Mouse (Mus musculus) naive thymus-derived CD4-positive, alpha-beta T cell, adult 2 months (primary cell): ENCODE data around the gene Rfwd3.
A peak's percentile ranks its signal among the peaks of the same experiment; 100 is the strongest.
"Not testable (repeated sequence)": the region's sequence is repeated elsewhere in the genome, so short reads cannot be mapped to it uniquely, and the experiment has no call there.

ENCODE experiments used
- DNase-seq: peaks from one replicate; pipeline ENCODE4 v3.0.0-alpha.2; 2011; ENCODE audit warnings: low read depth

Gene Rfwd3

DNA sequence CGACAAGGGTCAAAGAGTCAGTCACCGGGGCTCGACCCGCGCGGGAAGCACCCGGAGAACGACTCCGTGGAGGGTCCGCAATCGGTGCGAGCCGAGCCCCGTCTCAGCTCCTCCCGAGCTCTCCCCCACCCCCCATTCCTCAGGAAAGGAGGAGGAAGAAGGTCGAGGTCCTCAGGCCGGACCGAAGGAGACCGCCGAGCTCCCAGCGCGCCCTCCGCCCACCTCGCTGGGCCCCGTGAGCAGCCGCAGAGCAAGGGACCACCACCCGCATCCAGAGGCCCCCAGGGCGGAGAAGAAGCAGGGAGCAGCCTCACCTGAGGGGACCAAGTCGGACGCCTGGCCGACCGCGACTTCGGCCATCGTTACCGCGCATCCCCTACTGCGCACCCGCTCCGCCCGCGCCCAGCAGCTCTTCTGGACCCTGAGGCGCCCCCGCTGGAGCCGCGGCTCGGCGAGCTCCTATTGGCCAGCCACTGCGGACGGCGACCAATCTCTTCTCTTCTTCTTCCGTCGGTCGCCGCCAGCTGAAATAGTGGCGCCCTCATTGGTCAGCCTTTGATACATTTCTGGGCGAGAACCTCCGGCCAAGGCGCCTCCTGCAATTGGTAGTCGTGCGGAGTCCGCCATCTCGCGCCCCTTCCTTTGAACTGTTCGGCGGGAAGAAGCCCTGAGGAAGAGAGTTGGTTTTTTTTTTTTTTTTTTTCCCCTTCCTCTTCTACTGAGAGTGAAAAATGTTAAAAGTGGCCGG lies at the start of gene Rfwd3:
Gene Rfwd3 (minus strand): TSS at position 402 of the 748 bp plus-strand sequence.
- DNase-seq: peak; percentile 95

DNA sequence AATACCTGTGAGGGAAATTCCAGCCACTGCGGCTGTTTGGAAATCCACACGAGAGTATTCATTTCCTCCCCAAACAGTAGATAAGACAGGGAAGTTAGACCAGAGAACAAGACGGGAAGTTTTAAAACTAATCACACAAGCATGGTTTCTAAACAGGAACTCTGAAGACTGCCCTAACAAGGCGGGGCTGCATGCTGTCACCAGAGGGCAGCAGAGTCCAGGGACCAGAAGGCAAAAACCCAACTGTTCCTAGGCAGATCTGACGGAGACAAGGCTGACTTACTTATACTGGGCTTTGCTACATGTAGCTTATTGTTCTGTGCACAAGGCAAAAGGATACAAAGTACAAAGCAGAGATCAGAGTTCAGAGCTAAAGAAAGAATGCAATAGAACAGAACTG lies 43.2 kb upstream of the Rfwd3 start:
- DNase-seq: peak; percentile 82

DNA sequence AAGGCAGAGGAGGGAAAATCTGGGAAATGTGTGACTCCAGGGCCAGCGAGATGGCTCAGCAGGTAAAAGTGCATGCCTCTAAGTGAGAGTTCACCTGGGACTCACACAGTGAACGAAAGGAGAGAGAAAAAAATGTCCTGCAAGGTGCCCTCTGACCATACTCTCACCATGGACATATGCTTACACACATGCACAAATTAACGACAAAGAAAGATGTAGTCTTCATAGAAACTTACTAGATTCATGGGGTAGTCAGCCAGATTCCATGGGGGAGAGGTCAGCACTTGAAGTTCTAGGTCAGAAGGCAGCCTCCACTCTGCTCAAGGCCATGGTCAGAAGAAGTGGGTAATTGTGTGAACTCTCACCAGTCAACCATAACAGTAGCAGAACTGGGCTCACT lies 40.2 kb upstream of the Rfwd3 start:
- DNase-seq: no peak

DNA sequence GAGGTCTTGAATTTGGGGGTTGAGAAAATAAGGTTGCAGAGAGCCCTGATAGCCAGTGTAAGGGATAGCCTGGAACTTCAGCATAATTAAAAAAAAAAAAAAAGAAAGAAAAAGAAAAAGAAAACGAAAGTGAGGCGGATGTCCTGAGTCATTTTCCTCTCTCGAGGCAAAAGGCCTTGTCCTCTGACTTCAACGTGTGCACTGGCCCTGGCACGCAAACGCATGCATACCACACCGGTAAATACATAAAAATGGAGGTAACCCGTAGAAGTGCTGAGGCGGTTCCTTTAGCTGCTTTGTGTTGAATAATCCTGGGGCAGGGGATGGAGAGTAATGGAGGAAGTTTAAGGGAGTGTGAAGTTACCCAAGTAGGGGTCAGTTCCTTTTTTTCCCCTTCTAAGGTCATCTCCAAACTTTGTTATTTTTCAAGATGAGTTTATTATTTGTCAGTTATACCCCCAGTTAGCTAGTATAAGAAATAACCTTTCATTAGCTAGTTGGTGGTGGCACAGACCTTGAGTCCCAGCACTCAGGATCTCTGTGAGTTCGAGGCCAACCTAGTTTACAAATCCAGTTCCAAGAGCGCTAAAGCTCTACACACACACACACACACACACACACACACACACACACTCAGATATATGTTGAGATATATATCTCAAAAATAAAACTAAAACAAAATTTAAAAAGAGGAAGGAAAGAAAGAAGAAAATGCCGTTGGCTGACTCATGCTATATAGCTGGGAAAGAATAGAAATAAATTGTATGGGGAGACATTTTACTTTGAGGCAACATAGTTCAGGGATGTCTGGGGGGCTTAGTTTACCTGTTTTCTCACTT lies 38.6 kb upstream of the Rfwd3 start:
- DNase-seq: peak; percentile 23

DNA sequence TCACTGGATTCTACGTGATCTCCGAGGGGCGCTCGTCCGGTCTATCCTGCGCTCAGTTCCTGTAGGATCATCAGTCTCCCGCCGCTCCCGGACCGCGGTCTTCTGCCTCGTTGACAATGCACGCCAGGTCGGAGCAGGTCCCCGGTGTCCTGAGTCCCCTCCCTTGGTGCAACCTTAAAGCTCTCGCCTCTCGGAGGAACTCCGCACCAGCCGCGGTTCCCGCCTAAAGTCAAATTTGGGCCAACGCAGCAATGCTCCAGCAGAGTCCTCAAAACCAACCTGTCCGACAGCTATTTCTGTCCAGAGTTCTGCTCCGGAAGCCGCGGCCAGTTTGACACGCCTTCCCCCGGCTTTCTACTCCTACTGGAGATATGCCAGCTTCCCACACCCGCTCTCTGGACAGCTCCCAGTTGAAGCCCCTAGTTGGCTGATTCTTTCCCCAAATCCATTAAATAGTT lies 37.9 kb upstream of the Rfwd3 start, which contains the start of gene Mlkl:
Gene Mlkl (minus strand): TSS at position 288 of the 458 bp plus-strand sequence.
- DNase-seq: peak; percentile 32

DNA sequence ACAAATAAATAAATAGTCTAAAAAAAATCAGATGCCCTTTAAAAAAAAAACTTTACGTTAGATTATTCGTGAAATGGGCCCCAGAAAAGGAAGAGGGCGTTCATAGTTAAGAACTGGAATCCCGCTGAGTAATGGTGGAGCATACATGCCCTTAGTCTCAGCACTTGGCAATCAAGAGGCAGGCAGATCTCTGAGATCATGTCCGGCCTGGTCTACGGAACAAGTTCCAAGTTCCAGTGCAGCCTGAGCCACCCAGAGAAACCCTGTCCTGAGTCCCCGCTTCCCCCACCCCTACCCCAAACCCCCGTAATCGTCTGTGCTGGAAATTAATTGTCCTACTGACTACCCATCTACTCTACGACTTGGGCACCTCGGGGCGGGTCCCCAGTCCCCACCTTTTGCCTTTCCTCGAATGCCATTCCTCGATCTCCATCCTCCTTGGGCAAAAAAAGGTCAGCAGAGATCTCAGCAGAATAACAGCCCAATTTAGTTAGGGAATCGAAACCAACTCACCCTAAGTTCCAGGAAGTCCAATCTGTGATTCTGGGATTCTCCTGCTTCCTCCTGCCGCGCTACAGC lies 37.4 kb upstream of the Rfwd3 start:
- DNase-seq: peak; percentile 20

DNA sequence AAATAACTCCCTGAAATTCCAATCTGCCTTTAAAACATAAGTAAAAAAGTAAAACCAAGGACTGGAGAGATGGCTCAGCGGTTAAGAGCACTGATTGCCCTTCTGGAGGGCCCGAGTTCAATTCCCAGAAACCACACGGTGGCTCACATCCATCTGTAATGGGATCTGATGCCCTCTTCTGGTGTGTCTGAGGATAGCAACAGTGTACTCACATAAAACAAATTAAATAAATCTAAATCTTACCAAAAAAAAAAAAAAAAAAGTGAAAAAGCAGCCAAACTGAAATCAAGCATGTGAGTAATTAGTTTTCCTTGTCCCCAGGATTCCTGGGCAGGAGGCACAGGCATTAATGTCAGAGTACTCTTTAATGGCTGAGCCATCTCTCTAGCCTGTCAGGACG lies 36.7 kb upstream of the Rfwd3 start:
- no peak for DNase-seq

DNA sequence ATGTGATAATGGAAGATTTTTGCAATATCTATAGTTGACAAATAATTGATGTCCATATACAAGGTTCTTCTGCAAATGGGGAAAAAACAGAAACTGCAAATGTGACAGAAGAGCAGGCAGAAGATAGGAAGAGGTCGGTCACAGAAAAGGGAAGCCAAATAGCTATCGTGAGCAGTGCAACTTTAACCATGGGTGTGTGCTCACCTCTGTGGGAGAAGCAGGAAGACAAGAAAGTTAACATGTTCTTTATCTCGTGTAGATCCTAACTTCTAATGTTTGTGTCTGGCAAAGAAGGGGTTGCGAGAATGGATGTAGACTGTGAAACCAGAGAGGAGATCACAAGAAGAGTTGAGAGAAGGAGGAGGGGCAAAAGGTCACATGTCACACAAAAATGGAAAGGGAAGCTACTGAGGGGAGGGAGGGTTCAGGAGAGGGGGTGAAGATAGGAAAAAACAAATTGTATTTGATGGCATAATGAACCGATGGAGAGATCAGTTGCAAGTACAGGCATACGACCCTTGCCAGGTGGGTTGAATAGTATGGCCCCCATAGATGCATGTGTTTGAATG lies 25.3 kb upstream of the Rfwd3 start:
- DNase-seq: no peak

DNA sequence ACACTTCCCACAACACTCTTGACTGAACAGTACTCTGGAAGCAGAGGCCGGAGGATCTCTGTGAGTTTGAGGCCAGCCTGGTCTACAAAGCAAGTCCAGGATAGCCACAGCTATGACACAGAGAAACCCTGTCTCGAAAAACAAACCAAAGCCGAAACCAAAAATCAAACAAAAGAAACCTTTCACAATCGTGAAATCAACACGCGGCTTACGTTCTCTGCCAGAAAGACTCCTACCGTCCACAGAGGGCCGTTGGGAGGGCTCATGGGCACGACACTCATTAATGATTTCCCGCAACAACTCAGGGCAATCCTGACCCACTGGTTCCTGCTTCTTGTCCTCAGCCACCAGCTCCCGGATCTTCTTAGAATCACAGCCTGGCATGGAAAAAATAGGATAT lies 14.7 kb upstream of the Rfwd3 start:
- no peak for DNase-seq

DNA sequence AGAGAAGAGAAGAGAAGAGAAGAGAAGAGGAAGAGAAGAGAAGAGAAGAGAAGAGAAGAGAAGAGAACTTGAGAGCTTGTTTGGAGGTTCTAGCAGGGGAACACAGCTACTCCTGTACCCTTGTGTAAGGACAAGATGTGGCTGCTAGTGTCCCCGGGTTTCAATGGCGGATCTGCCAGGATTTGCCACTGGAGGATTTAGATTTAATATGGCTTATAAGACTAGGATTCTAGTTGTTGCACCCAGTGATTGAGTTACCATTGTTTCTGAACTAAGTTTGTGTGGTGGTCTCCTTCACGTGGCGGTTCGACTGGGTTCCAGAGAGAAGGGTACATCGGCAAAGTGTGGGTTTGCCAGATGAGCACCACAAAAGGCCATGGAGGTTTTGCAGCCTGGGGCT lies 13.9 kb upstream of the Rfwd3 start:
- not testable (repeated sequence) for DNase-seq

DNA sequence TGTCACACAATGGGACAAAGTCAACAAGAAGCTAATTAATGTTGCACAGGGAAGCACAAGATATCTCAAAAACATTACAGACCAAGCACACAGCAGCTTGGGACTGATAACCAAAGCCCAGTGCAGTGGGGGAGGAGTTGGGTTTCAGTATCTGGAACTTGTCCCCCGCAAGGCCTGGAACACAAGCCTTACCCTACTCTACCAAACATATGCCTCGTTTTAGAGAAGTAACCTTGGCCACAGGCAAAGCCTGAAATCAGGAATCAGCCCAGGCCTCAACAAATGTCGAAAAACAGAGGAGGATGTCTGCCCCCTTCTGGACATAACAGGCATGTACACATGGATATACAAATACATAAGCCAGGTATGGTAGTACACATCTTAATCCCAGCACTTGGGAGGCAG lies 12.7 kb upstream of the Rfwd3 start:
- DNase-seq: no peak

DNA sequence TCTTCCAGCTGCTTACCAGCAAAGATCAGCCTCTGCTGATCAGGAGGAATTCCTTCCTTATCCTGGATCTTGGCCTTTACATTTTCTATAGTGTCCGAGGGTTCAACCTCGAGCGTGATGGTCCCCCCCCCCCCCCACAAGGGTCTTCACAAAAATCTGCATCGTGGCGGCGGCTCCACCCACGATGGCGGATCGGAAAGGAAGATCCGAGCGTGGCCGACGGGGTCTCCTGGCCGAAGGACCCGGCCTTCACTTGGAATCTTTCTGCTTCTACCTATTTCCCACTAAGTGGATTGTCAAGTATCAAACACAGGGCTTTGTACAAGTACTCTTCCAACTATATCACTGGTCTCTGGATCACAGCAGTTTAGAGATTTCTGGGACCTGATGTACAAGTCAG lies 10.0 kb upstream of the Rfwd3 start:
- not testable (repeated sequence) for DNase-seq

DNA sequence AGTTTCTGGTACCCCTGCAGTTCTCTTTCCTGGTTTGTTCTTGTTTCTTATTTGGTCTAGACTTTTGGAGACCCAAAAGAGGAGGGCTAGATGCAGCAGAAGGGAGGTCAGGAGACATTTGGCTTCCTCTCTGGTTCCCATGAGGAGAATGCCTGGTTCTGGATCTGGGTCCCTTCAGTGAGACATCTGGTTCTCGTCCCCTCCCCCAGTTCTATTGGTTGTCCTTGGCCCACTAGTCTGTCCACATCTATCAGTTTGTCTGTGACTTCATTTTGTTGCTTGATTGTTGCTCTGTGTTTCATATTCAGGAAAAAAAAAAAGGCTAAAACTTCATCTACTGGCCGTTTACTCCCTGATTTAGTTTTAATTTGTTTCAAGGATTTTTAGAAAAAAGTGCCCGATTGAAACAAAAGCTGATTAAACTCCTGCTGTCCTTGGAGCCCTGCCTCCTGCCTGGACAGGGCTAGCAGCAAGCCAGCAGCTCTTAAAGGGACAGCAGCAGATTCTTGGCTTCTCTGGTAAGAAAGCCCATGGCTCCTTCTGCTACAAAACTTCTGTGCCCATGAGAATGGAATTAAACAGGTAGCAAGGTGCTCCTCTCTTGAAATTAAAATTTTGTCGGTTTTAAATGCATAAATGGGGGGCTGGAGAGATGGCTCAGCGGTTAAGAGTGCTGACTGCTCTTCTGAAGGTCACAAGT lies 5.2 kb upstream of the Rfwd3 start:
- DNase-seq: no peak

DNA sequence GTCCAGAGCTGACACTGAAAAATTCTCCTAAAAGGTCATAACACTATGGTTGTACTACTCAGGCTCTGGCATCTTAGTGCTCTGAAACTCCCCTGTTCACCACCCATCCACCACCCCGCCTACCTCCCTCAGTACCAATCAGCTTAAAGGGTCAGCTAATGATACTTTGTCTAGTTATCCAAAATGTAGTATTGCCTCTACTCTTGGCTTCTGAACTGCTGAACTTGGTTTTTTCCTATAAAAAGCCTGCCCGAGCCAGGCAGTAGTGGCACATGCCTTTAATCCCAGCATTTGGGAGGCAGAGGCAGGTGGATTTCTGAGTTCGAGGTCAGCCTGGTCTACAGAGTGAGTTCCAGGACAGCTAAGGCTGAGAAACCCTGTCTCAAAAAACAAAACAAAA lies 4.3 kb upstream of the Rfwd3 start:
- no peak for DNase-seq

DNA sequence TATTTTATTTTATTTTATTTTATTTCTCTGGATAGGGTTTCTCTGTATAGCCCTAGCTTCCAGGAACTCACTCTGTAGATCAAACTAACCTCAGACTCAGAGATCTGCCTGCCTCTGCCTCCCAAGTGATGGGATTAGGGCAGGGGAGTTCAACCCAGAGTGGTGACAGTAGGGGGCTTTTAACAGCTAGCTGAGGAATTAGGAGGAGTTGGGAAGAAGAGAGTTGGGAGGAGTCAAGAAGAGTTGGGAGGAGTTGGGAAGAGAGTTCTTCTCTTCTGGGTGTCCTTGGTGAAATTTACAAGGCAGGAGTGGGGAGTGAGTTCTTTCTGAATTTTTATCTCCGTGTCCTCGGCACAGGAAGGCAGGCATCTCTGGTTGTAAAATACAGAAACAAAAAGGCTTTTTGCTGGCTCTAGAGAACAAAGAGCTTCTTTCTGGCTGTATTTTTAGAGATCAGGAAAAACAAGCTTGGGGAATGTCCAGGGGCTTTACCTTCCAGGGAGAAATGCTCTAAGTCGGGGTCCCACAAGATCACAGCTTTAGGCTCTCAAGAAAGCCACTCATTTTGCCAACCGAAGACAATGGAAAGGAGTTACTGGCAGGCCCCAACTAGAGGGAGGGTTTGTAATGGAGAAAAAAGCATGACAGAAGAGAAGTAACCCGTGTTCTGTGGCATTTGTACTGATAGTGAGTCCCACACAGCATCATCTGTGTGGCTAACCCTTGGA lies 3.2 kb upstream of the Rfwd3 start:
- DNase-seq: not testable (repeated sequence)

DNA sequence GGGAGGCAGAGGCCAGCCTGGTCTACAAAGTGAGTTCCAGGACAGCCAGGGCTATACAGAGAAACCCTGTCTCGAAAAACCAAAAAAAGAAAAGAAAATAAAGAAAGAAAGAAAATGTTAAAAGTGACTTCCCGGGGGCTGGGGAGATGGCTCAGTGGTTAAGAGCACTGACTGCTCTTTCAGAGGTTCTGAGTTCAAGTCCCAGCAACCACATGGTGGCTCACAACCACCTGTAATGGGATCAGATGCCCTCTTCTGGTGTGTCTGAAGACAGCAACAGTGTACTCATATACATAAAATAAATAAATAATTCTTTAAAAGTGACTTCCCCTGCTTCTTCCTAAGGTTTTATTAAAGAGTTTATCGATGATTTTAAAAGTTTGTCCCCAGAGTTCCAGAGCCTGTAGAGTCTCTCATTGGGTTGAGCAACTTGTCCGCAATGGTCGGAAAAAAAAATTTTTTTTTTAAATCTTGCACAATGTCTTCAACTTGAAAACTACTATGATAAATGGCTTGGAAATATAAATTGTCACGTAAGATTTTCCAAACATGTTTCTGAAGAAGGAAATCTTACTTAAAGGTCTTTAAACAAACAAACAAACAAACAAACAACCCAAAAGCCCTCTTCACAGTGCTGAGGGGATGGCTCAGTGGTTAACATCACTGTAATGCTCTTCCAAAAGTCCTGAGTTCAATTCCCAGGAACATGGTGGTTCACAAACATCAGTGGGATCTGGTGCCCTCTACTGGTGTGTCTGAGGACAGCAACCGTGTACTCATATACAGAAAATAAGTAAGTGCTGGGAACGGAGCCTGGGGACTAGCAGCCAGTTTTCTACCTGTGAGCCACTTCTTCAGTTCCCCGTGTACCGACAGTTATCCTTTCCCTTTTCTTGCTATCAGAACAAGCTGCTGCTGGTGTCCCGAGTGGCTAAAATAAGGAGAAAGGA lies 850 bp upstream of the Rfwd3 start:
- DNase-seq: peak; percentile 43

DNA sequence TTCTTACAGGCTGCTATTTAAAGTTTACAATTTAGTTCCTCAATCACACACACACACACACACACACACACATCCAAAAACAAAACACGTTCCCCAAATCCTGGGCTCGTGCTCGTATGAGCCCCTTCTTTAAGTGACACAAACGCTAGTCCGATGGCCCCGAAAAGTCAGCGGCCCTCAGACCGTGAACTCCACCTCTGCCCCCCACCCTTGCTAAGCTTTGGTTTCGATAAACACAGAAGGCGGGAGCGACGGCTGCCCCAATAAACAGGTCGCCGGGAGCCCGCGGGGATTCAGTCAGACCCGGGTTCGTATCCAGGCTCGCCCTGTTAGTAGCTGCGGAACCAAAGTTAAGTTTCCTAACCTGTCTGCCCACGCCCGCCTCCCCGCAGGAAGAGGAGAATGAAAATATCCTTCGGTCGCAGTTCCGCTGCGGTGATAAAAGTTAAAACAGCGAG lies 630 bp downstream of the Rfwd3 start:
- peak; percentile 70 for DNase-seq

DNA sequence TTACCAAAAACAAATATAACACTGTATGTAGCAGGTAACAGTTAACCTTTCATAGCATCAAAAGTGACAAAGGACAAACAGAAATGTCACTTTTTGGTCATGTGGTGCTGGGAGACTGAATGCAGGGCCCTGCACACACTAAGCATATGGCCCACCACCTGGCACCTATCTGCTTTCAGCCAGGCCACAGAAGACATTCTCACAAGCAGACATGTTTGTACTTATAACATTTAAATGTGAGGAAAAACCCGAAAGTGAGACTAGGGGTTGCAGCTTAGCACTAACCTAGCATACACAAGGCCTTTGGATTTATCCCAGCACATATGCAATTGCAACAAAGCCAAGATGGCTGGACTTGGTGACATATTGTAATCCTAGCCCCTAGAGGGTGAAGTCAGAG lies 2.0 kb downstream of the Rfwd3 start:
- DNase-seq: no peak

DNA sequence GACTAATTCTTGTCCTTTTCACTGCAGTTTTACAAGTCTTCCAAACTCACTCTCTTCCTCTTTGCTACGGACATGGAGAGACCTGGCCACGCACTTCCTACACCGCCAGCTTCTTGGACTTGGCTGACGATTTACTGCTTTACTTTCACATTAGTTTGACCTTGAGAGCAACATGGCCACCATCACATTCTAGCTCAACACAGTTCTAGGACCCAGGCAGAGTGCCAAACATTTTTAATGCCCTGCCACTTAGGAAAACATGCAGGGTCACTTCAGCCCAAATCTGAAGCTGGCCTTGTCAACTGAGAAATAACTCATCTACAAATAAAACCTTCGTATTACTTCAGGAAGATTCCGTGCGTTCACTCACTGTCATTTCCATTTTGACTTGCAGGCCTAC lies 8.3 kb downstream of the Rfwd3 start:
- no peak for DNase-seq

DNA sequence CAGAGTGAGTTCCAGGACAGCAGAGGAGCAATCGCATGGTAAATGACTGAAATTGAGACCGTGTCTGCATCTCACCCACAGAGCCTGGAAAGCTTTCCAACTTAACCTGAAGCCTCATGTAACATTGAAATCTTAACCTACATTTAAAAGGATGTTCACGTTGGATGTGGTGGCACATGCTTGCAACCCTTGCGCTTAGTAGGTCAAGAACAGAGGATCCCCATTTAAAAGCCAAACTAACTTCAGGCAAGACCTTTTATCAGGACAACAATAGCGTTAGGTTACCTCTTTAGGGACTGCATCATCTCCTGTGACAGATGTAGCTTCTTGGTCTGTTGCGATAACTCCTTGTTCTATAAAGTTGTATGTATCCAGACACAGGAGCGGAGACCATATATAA lies 9.4 kb downstream of the Rfwd3 start:
- DNase-seq: no peak
